Mouse (Mus musculus) lung, postnatal 10 days (tissue): ENCODE measurements at regions not wholly inside any gene's neighbourhood (a gene's known extent, or its start where the extent isn't known, plus 50 kb on each side); places are given as distances from the start of the nearest gene placed in this dataset.

Experiments used
- DNase-seq: peaks from one replicate; pipeline ENCODE4 v3.0.0; 2021

DNA sequence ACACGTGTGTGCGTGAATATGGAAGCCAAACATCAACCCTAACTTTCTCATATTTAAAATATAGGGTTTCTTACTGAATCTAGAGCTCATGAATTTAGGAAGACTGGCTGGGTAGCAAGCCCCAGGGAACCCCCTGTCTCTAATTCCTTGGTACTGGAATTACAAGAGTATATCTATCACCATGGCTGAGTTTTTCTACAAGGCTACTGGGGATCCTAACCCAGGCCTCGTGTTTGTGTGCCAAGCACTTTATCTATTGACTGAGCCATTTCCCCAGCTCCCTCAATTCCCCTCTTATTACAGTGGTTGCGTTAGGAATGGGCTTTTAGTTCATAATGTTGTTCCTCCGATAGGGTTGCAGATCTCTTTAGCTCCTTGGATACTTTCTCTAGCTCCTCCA, 90.6 kb upstream of the Cpm start:
- DNase-seq: no peak

DNA sequence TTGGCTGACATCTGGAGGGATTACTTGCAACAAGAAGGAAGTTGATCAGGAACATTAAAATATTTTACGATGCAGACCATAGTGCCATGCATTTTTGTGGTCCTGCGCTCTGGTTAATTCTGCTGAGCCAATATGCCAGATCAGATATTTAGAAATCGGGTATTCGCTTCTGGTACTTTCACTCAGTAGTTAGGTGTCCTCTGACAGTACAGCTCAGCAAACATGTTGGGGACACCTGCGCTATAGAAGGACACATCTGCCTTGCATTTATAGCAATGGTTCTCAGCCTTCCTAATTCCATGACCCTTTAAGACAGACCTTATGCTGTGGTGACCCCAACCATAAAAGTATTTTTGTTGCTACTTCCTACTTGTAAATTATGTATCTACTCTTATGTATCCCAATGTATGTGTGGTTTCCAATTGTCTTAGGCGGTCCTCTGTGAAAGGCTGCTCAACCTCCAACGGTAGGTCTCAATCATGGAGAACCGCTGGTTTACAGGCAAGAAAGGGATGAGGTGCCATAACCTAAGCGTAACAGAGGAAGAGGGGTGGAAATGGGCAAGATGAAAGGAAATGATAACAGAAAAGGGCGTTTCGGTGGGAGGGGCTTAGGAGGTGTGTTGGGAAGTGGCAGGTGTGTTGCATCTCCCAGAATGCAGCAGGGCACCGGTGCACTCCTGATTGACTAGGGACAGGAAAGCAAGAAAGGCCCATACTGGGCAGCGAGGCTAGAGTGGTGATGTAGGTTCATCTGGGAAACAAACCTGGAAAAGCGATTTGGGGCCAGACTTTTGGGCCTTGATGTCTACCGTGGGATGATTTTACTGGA, 92.3 kb upstream of the Cpm start:
- no peak for DNase-seq

DNA sequence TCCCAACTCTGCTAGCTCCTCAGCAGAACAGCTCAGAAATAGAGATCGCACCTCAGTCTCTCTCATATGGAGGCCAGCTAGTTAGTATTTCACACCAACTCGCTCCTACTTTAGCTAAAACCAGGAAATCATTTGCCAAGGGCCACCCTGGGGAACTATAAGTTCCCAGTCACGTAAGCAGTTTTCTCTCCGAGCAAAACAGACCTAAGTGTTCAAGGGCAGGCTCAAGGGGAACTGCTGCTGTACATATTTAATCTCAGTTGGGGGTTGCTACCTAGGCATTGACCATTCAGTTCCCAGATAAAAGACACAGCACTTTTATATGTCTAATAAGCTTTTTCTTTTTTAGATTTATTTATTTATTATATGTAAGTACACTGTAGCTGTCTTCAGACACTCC, 93.5 kb upstream of the Cpm start:
- no peak for DNase-seq

- DNase-seq: no peak
Measured at GRCm38 (mm10) chr10:117534992-117535719, 94.1 kb upstream of the Cpm start.

- DNase-seq: no peak
Measured at GRCm38 (mm10) chr10:117534478-117534877, 94.8 kb upstream of the Cpm start.

DNA sequence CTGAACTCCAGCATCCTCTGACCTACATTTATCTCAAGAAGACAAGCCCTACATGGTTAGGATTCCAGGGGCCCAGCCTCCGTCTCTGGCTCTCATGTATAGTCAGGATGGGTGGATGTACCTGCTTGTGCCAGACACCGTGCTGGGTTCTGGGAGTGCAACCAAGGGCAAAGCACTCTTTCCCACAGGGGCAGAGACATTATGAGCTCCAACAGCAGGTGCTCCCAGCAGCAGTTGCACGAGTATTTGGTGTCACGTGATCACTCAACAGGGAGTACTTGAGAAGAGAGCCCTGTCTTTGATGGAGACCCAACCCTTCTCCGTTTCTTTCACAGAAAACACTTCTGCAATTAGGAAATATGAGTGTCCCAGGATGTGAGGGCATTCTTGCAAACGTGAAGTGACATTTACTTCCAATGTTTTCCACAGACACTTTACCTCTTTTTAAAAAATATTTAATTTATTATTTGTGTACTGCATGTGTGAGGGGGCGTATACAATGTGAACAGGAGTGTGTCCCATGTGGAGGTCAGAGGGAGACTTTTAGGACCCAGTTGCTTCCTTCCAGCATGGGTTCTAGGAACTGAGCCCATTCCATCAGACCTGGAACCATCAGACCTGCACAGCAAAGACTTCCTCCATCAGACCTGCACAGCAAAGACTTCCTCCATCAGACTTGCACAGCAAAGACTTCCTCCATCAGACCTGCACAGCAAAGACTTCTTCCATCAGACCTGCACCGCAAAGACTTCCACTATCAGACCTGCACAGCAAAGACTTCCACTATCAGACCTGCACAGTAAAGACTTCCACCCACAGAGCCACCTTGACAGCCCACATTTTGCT, 95.5 kb upstream of the Cpm start:
- no peak for DNase-seq

DNA sequence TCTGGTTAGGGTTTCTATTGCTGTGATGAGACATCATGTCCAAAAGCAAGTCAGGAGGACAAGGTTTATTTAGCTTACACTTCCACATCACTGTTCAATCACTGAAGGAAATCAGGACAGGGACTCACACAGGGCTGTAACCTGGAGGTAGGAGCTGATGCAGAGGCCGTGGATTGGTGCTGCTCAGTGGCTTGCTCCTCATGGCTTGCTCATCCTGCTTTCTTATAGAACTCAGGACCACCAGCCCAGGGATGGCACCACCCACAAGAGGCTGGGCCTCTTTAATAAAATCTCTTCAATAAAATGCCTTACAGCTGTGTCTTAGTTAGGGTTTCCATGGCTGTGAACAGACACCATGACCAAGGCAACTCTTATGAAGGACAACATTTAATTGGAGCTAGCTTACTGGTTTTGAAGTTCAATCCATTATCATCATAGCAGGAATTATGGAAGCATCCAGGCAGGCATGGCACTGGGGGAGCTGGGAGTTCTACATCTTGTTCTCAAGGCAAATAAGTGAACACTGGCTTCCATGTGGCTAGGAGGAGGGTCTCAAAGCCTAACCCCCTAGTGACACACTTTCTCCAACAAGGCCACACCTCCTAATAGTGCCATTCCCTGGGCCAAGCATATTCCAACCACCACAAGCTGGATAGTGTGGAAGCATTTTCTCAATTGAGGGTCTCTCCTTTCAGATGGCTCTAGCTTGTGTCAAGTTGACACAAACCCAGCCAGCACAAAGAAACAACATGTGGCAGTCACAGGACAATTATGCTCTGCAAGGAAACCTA, 96.4 kb upstream of the Cpm start:
- no peak for DNase-seq

DNA sequence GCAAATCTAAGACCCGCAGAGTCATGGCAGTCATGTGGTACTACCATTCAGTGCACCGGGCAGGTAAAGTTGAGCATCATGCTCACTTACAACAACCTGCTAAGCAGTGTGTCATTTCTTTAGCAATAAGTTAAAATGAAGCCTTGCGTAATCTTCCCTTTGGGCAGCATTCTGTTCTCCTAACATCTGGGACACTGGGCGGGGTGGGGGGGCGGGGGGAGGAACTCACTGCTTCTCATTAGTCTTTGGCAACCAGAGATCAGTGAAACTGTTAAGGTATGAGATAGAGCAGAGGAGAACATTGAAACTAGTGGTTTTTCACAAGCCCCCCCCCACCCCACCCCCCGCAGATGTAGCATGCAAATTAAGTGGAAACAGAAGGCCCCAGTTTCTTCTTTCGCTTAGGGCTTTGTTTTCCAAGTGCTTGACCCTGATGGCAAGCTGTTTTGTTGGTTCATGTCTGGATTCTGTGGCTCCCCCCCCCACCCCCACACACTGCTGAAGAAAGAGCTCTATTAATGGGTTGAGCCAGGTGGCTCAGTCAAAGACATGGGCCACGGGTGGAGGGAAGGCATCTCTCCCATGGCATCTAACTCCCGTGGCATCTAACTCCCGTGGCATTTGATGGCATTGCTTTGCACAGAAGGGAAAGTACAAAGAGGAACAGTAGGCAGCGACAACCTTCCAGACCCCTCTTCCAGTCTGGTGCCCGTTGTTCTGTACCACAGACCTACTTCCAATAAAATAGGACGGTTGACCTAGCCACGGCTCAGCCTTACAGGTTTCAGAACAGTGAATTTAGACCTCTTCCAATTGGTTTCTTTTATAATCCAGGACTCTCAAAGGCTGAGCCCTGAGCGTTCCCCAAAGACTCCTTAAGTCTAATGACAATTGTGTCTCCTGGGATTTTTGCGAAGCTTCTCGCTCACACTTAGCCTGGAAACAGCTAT, 97.2 kb upstream of the Cpm start:
- no peak for DNase-seq

DNA sequence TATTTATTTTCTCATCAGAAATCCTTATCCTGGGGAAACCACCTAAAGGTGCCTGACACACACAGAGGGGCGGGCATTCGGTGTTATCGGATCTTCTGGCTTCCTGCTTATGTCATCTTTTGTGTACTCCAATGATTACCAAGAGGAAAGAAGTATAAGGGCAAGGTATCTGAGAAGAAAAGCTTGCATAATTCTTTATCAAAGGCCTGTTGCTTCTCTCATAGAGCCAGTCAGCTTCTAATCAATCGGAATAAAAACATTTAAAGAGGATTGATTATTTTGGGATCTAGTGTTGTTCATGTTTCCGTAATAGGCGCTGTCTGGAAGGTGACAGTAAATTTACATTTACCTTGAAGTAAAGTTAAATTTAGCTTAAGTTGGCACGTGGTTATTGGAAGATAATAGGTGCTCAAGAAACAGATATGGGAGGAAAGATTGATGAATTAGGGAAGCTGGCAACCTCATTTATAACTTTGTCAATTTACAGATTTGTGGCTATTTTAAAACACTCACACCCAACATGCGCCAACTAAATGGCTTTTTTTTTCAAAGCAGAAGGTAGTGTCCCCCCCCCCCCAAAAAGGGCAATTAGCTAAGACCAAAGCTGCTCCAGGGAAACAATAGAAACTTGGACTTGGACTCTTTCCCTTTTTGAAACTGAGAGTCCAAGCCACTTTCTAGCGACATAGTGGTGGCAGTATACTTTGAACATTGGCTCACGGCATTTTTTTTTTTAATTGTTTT, 98.3 kb upstream of the Cpm start:
- DNase-seq: no peak

- no peak for DNase-seq
Measured at GRCm38 (mm10) chr10:117530007-117530858, 99.1 kb upstream of the Cpm start.

GRCm38 (mm10) chr10:117529269-117530006, 99.9 kb upstream of the Cpm start:
- DNase-seq: no peak

DNA sequence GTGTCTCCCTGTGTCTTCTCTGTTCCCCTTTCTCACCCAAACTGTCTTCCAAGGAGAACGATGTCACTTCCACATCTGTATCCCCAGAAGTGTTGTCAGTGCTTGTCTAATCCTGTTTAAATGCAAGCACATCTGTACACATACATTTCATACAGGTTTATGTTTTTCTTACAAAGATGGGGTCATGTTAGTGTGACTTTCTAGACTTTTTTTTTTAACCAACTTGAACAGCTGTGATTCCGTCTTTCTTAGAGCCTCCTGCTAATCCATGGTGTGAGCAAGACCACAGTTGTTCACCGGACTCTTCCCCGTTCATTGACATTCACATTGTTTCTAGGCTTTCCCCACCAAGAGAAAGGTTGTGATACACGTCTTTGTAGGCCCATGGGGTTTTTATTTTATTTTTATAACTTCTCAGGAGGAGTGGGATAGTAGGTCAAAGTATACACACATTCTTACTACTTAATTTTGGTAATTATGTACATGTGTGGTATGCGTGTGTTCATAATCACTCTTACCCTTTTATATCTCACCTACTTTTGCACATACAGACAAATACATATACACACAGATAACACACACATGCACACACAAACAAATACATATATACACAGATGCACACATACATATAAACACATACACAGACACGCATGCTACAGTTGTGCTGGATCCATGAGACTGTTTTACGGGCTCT, 100.6 kb upstream of the Cpm start:
- no peak for DNase-seq

GRCm38 (mm10) chr10:117527979-117528378, 101.3 kb upstream of the Cpm start:
- DNase-seq: no peak

DNA sequence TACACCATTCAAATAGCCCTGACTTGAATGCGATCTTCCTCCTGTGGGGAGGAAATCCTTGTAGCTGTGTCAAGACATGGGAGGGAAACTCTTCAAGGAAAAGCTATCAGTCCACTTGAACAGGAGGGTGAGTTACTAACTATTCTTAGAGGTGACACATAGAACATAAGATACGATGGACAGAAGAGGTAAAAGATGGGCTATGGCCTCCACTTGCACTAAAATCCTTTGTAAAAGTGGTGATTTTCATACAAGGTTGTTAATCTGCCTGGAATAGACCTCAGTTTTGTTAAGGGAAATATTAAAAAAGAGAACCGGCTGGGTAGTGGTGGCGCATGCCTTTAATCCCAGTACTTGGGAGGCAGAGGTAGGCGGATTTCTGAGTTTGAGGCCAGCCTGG, 102.1 kb upstream of the Cpm start:
- no peak for DNase-seq

DNA sequence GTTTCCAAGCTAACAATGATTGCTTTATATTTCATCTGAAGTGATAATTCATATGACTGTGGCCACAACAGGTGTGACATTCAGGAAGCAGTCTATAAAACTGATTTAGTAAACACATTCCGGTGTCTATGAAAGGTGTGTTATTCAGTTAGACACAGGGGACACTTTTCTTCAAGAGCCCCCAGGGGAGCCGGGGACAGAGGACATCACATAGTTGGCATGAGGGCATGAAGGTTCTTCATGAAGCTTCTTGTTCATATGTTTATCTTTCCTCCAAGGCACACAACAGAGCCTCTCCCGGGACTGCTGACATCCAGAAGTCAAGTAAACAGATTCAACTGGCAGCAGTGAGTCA, 102.5 kb upstream of the Cpm start:
- no peak for DNase-seq

DNA sequence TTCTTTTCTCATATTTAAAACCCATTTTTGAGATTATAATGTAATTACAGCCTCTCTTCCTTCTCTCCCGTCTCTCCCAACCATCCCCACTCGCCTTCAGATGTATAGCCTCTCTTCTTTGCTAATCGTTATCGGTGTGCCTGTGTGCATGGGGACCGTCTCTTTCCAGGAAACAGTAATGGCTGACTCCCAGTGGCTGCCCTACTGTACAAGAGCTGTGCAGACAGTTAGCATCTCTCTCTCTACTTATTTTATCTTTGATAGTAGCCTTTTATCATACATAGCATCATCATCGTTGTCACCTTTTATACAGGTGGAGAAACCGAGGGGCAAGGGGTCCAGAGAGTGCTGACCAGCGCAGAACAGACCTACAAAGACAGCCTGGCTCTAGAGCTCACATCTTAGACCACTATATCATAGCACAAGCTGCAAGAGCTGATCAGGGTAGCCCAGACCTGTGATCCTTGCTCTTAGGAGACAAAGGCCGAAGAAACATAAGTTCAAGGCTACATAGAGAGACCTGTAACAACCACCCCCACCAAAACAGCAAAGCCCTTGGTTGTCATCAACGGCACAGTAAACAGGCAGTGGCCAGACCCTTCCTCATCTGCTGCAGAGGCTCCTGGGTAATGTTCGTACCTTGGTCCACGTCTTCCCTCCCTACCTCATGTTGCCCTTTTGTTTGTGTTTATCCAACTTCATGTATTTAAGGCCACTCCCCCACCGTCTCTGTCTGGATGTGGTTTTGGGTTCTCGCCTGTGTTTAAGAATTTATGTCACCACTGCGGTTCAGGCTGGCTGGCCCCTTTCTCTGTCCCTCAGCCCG, 103.1 kb upstream of the Cpm start:
- DNase-seq: no peak

GRCm38 (mm10) chr10:117525608-117526007, 103.7 kb upstream of the Cpm start:
- DNase-seq: no peak
